In the genomic region with DNA sequence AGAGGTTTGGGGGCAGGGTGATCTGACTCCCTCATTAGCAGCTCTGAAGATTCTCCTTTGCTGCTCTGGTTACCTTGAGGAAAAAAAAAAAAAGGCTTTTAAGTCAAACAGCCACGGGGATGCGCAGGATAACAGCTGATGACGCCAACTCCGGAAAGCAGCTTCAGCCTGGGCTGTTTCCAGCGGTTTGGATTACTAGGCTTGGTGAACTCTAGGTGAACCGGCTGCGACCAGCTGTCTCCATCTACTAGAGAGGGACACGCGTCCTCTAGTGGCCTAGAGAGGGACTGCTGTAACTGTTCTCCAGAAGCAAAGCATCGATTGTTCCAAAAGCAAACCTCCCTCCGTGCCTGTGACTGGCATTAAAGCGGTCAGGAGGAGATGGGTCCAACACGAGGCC, we compare ENCODE assay signal across 8 mouse cellular contexts. TPM values are rescaled to one million over a fixed set of nuclear protein-coding genes. Genes with fewer than 3 reads are reported as not detected.
DNase-seq lines count a peak whose midpoint lies in the region; ATAC-seq and TF ChIP-seq lines count a peak whose summit lies in the region.

No protein-coding gene starts in this region.

- H3K4me1 ChIP-seq in embryonic facial prominence, embryonic 14.5 days (ENCODE audit: control insufficient read depth, insufficient read depth, low read length): peaks cover 5% of the 10 kb centered on the region; the same call in 1 of the 2 replicates
- H3K4me1 ChIP-seq in limb, embryonic 14.5 days (ENCODE audit: control insufficient read depth, insufficient read depth, low read length): peaks cover 5% of the 10 kb centered on the region
- no peaks in the 10 kb centered on the region for H3K4me1 ChIP-seq in midbrain, postnatal 0 days (ENCODE audit: insufficient read depth, low read length)

- TF ChIP-seq POLR2A in limb, embryonic 14.5 days (IDR thresholded peaks at IDR 0.05; ENCODE audit: borderline replicate concordance, extremely low read depth, insufficient read depth, insufficient read length): no peak

- peak overlapping the region; percentile 39 for H3K4me2 ChIP-seq in embryonic facial prominence, embryonic 14.5 days (ENCODE audit: low read depth, low read length)
- H3K4me2 ChIP-seq in limb, embryonic 14.5 days (replicated peaks; ENCODE audit: low read depth, low read length, severe bottlenecking): peak overlapping the region; percentile 28; the same call in 1 of the 2 replicates
- H3K4me2 ChIP-seq in midbrain, postnatal 0 days (ENCODE audit: low read depth, low read length, poor library complexity, severe bottlenecking): peak overlapping the region; percentile 36

- H3K9me3 ChIP-seq in embryonic facial prominence, embryonic 14.5 days (ENCODE audit: control insufficient read depth, low read length): no peaks in the 10 kb centered on the region
- H3K9me3 ChIP-seq in limb, embryonic 14.5 days (ENCODE audit: control insufficient read depth, low read length): no peaks in the 10 kb centered on the region
- no peaks in the 10 kb centered on the region for H3K9me3 ChIP-seq in midbrain, postnatal 0 days (ENCODE audit: low read length)

- DNase-seq in 3T3-L1 (ENCODE audit: low read depth, low spot score): peak; percentile 97
- DNase-seq in adrenal gland, postnatal 36 days: peak; percentile 88 to 91
- peak; percentile 98 for DNase-seq in embryonic facial prominence, embryonic 14.5 days (ENCODE audit: low spot score)
- DNase-seq in heart, adult 9 months (ENCODE audit: low spot score in 2 of 2): peak; percentile 90 to 92
- peak; percentile 96 for DNase-seq in kidney, adult 9 months
- DNase-seq in limb, embryonic 14.5 days (ENCODE audit: low spot score): peak; percentile 99
- peak; percentile 95 for DNase-seq in midbrain, postnatal 0 days (ENCODE audit: low spot score)
- peak; percentile 75 to 90 for DNase-seq in spleen, postnatal 10 days (ENCODE audit: low spot score in 2 of 2)

- WGBS in embryonic facial prominence, embryonic 14.5 days: 2% methylated on average over 13 of the region's 13 CpGs
- 2% methylated on average over 13 of the region's 13 CpGs for WGBS in limb, embryonic 14.5 days
- under 1% methylated on average over 13 of the region's 13 CpGs for WGBS in midbrain, postnatal 0 days

- 0 out of 2 replicates have a peak overlapping the region, but pooled peaks have one; percentile 27 for H3K9ac ChIP-seq in embryonic facial prominence, embryonic 14.5 days (ENCODE audit: low read depth, low read length)
- H3K9ac ChIP-seq in limb, embryonic 14.5 days (ENCODE audit: low read depth, low read length, severe bottlenecking): no peak overlapping the region
- no peak overlapping the region; the same call in 1 of the 2 replicates for H3K9ac ChIP-seq in midbrain, postnatal 0 days (replicated peaks; ENCODE audit: low read length, poor library complexity, severe bottlenecking)

- peak; percentile 97 for TF ChIP-seq CTCF in midbrain, postnatal 0 days (IDR thresholded peaks at IDR 0.05)

- no peaks in the 10 kb centered on the region for H3K36me3 ChIP-seq in embryonic facial prominence, embryonic 14.5 days (ENCODE audit: control insufficient read depth, insufficient read depth, low read length)
- no peaks in the 10 kb centered on the region for H3K36me3 ChIP-seq in limb, embryonic 14.5 days (ENCODE audit: control insufficient read depth, insufficient read depth, low read length)
- no peaks in the 10 kb centered on the region for H3K36me3 ChIP-seq in midbrain, postnatal 0 days (ENCODE audit: insufficient read depth, low read length)

- peak; percentile 95 for ATAC-seq in embryonic facial prominence, embryonic 14.5 days (ENCODE audit: low read depth)
- peak; percentile 90 for ATAC-seq in limb, embryonic 14.5 days (ENCODE audit: low FRiP score, low read depth)
- ATAC-seq in midbrain, postnatal 0 days (ENCODE audit: low FRiP score): peak; percentile 90

- H3K27ac ChIP-seq in embryonic facial prominence, embryonic 14.5 days (replicated peaks; ENCODE audit: low read depth, low read length): peak overlapping the region; percentile 40; the same call in 1 of the 2 replicates
- H3K27ac ChIP-seq in limb, embryonic 14.5 days (replicated peaks; ENCODE audit: low read depth, low read length): no peak overlapping the region; the same call in 1 of the 2 replicates
- 0 out of 2 replicates have a peak overlapping the region, but pooled peaks have one; percentile 18 for H3K27ac ChIP-seq in midbrain, postnatal 0 days (ENCODE audit: low read depth, low read length)

- no peak overlapping the region for H3K4me3 ChIP-seq in embryonic facial prominence, embryonic 14.5 days (ENCODE audit: low read depth, low read length)
- no peak overlapping the region for H3K4me3 ChIP-seq in limb, embryonic 14.5 days (replicated peaks; ENCODE audit: low read length)
- H3K4me3 ChIP-seq in midbrain, postnatal 0 days (ENCODE audit: low read depth, low read length): no peak overlapping the region

- no peaks in the 10 kb centered on the region for H3K27me3 ChIP-seq in embryonic facial prominence, embryonic 14.5 days (replicated peaks; ENCODE audit: control insufficient read depth, insufficient read depth, low read length)
- no peaks in the 10 kb centered on the region for H3K27me3 ChIP-seq in limb, embryonic 14.5 days (ENCODE audit: control insufficient read depth, insufficient read depth, low read length)
- no peaks in the 10 kb centered on the region for H3K27me3 ChIP-seq in midbrain, postnatal 0 days (ENCODE audit: insufficient read depth, low read length)

RNA-seq across cellular contexts. Expression of a gene that starts 1.0 kb away (rescaled TPM):
- 1 to 10 TPM; 4.1 TPM for total RNA-seq in adrenal gland, postnatal 36 days (2021)
- polyA plus RNA-seq in embryonic facial prominence, embryonic 14.5 days (2014; fragmentation: Nextera tagmentation; extraction: Ambion mirVana): 12.3 and 12.6 TPM in 2 replicates
- 4.9 and 7.7 TPM in 2 replicates for polyA plus RNA-seq in limb, embryonic 14.5 days (2012; rRNA removed)
- 4.6 and 4.9 TPM in 2 replicates for polyA plus RNA-seq in limb, embryonic 14.5 days (2014; fragmentation: Nextera tagmentation; extraction: Ambion mirVana)
- total RNA-seq in midbrain, postnatal 0 days (2014; rRNA removed): 25.4 and 46.1 TPM in 2 replicates
- 25.4 and 29.9 TPM in 2 replicates for polyA plus RNA-seq in midbrain, postnatal 0 days (2015; fragmentation: Nextera tagmentation; extraction: Ambion mirVana)

RNA-seq across cellular contexts. Expression of a gene that starts 43.2 kb away (rescaled TPM):
- 10 to 100 TPM; 52.2 to 60.2 TPM for total RNA-seq in adrenal gland, postnatal 36 days (2021)
- 42.3 and 44.6 TPM in 2 replicates for polyA plus RNA-seq in embryonic facial prominence, embryonic 14.5 days (2014; fragmentation: Nextera tagmentation; extraction: Ambion mirVana)
- polyA plus RNA-seq in limb, embryonic 14.5 days (2012; rRNA removed): 56.5 and 114 TPM in 2 replicates
- 49.9 and 52.5 TPM in 2 replicates for polyA plus RNA-seq in limb, embryonic 14.5 days (2014; fragmentation: Nextera tagmentation; extraction: Ambion mirVana)
- 150 and 163 TPM in 2 replicates for total RNA-seq in midbrain, postnatal 0 days (2014; rRNA removed)
- 105 and 106 TPM in 2 replicates for polyA plus RNA-seq in midbrain, postnatal 0 days (2015; fragmentation: Nextera tagmentation; extraction: Ambion mirVana)

RNA-seq across cellular contexts. Expression of a gene that starts 55.1 kb away (rescaled TPM):
- total RNA-seq in adrenal gland, postnatal 36 days (2021): 10 to 100 TPM; 56.7 to 58.3 TPM
- 82.1 and 84.5 TPM in 2 replicates for polyA plus RNA-seq in embryonic facial prominence, embryonic 14.5 days (2014; fragmentation: Nextera tagmentation; extraction: Ambion mirVana)
- 27.3 and 42.0 TPM in 2 replicates for polyA plus RNA-seq in limb, embryonic 14.5 days (2012; rRNA removed)
- 79.6 and 87.7 TPM in 2 replicates for polyA plus RNA-seq in limb, embryonic 14.5 days (2014; fragmentation: Nextera tagmentation; extraction: Ambion mirVana)
- 33.9 and 47.8 TPM in 2 replicates for total RNA-seq in midbrain, postnatal 0 days (2014; rRNA removed)
- polyA plus RNA-seq in midbrain, postnatal 0 days (2015; fragmentation: Nextera tagmentation; extraction: Ambion mirVana): 89.8 and 91.5 TPM in 2 replicates

RNA-seq across cellular contexts. Expression of a gene that starts 56.0 kb away (rescaled TPM):
- total RNA-seq in adrenal gland, postnatal 36 days (2021): 10 to 100 TPM; 74.1 to 82.7 TPM
- polyA plus RNA-seq in embryonic facial prominence, embryonic 14.5 days (2014; fragmentation: Nextera tagmentation; extraction: Ambion mirVana): 130 and 136 TPM in 2 replicates
- polyA plus RNA-seq in limb, embryonic 14.5 days (2012; rRNA removed): 76.7 and 78.7 TPM in 2 replicates
- 113 and 126 TPM in 2 replicates for polyA plus RNA-seq in limb, embryonic 14.5 days (2014; fragmentation: Nextera tagmentation; extraction: Ambion mirVana)
- total RNA-seq in midbrain, postnatal 0 days (2014; rRNA removed): 289 and 352 TPM in 2 replicates
- polyA plus RNA-seq in midbrain, postnatal 0 days (2015; fragmentation: Nextera tagmentation; extraction: Ambion mirVana): 340 and 363 TPM in 2 replicates
